Mouse (Mus musculus): Measurements from ENCODE around the gene Cyp8b1. TPM values are rescaled to one million over a fixed set of nuclear protein-coding genes. Genes with fewer than 3 reads are reported as not detected.

Cyp8b1 gene
- polyA plus RNA-seq, 1 experiment from 2014 or later, result not detected

DNA sequence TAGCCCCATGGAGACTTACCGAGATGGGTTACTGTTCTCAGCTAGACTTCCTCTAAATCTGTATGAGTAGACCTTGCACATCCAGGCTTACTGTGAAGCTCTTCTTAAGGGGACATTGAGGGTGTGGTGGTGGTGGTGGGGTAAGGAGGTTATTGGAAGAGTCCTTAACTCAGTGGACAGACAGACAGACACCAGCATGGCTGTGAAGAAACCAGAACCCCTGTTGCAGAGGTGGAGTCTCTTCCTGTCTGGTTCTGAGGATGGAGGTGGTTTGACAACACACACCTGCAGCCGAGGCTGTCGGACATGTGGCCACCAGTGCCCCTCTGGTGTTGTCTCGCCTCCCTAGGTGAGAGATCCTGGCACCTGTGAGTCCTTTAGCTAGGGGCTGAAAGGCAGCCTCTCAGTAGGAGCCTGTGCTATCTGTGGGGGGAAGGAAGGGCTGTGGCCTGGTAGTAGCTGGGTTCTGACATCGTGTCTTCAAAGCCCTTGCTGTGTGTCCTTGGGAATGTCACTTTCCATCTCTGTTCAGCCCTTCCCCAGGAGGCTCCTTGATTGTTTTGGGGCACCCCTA is 15.7 kb downstream of the Cyp8b1 start:
- no peak overlapping the region for H3K9ac ChIP-seq

DNA sequence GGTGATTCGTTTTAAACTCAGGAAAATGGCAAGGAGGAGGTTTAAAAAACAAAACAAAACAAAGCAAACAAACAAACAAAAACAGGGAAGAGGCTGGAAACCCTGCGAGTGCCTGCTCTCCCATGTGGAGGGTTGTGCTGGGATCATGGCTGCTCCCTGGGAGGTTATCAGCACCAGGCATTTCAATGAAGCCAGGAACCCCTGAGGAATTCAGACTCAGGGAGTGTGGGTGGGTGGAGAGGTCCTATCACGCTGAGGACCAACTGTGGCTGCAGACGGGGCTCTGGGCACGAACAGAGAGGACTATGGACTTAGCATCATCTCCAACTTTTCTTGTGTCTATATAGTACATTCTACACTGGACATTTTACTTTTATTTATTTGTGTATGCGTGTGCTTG is 16.8 kb downstream of the Cyp8b1 start:
- no peak overlapping the region for H3K4me3 ChIP-seq
- H3K27me3 ChIP-seq, result no peaks in the 10 kb centered on the region
- H3K4me1 ChIP-seq (replicated peaks), result no peaks in the 10 kb centered on the region
- WGBS, result 74% methylated on average over 6 of the region's 6 CpGs
- no peaks in the 10 kb centered on the region for H3K36me3 ChIP-seq
- H3K9me3 ChIP-seq, result no peaks in the 10 kb centered on the region
- H3K4me2 ChIP-seq, result no peak overlapping the region
- no peak for ATAC-seq (ENCODE audit: low FRiP score, low read depth)
- no peak overlapping the region for H3K27ac ChIP-seq (replicated peaks)
- H3K9ac ChIP-seq, result no peak overlapping the region

More for the DNA sequence above, 15.7 kb downstream of the Cyp8b1 start:
- no peak overlapping the region for H3K4me2 ChIP-seq
- no peak overlapping the region for H3K27ac ChIP-seq (replicated peaks)
- 85% methylated on average over 5 of the region's 5 CpGs for WGBS
- H3K9me3 ChIP-seq, result no peaks in the 10 kb centered on the region
- no peak for ATAC-seq (ENCODE audit: low FRiP score, low read depth)
- no peak overlapping the region for H3K4me3 ChIP-seq
- H3K36me3 ChIP-seq, result no peaks in the 10 kb centered on the region
- no peaks in the 10 kb centered on the region for H3K27me3 ChIP-seq
- H3K4me1 ChIP-seq (replicated peaks), result no peaks in the 10 kb centered on the region

DNA sequence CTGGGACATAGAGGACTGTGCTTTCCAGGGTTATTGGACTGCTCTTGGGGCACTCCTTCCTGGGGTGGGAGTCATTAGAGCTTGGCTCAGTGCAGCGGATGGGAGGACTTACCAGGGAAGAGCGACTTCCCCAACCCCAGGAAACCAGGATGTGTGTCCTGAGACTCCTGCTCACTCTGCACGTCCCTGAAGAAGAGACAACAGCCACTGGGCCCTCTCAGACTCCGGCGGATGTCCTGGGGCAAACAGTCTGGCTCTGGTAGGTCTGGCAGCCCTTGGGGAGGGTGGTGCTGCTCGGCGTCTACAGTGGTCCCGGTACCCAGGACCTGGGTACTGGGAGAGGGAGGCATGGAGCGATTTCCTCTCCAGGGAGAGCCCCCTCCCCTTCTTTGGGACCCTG is 17.9 kb downstream of the Cyp8b1 start, which contains the start of gene Ackr2:
Gene Ackr2, plus strand, starts transcription at position 111 of the 400 bp plus-strand sequence.
- H3K36me3 ChIP-seq, result no peaks in the 10 kb centered on the region
- no peaks in the 10 kb centered on the region for H3K9me3 ChIP-seq
- ATAC-seq (ENCODE audit: low FRiP score, low read depth), result no peak

DNA sequence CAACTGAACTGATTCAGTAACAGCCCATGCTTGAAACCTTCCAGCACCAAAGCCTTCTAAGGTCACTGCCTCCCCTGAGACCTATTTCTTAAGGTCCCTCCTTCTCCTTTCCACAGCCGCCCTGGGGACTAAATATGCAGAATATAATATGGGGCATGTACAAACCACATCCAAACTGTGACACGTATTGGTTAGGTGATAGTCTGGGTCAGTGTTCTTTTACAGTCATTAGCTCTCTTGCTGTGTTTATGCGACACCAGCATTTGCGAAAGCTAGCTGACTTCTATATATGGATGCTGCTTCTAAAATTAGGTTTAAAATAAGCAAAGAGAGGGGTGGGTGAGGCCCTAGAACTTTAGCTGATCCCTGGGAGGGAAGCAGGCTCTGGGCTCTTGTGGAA is 19.3 kb downstream of the Cyp8b1 start:
- no peaks in the 10 kb centered on the region for H3K27me3 ChIP-seq
- no peaks in the 10 kb centered on the region for H3K9me3 ChIP-seq
- H3K9ac ChIP-seq, result no peak overlapping the region
- no peaks in the 10 kb centered on the region for H3K4me1 ChIP-seq (replicated peaks)
- no peak overlapping the region for H3K4me2 ChIP-seq
- H3K4me3 ChIP-seq, result no peak overlapping the region
- H3K27ac ChIP-seq (replicated peaks), result no peak overlapping the region
- WGBS, result 81% methylated on average over 4 of the region's 4 CpGs
- ATAC-seq (ENCODE audit: low FRiP score, low read depth), result no peak
- no peaks in the 10 kb centered on the region for H3K36me3 ChIP-seq

More for the DNA sequence above, 17.9 kb downstream of the Cyp8b1 start, which contains the start of gene Ackr2:
- Histone ChIP-seq H3K4me3 (no peak within 1 kb of the TSS), H3K27me3 (no peaks in the 10 kb centered on the region), H3K27ac (replicated peaks) (no peak within 1 kb of the TSS), H3K4me2 (no peak within 1 kb of the TSS), H3K4me1 (replicated peaks) (no peaks in the 10 kb centered on the region), H3K9ac (no peak within 1 kb of the TSS)
- 78% methylated on average over 9 of the region's 9 CpGs for WGBS

DNA sequence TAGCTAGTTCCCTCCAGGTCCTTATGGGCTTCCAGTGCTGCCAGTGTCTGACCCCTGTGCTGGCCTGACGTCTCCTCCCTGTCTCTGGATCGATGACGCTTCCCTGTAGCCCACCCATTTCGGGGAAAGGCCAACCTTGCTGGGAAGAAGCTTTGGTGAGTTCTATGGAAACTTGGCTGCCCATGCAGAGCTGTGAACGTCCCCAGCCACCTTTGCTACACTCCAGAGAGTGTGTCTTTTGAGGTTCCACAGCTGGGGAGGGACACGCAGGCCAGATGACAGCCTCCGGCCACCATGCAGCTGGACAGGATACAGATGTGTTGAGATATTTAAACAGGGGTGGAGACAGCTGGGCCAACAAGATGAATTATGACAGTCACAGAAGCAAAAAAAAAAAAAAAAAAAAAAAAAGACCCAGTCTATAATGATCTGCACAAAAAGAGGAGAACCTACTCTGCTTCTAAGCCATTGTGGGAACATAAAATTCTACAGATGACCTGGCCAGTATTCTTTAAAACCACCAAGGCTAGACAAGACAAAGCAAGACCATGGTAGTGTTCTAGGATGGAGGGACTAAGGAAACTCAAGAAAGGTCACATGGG is 20.6 kb downstream of the Cyp8b1 start:
- H3K36me3 ChIP-seq, result no peaks in the 10 kb centered on the region
- no peak for ATAC-seq (ENCODE audit: low FRiP score, low read depth)
- H3K4me3 ChIP-seq, result no peak overlapping the region
- no peak overlapping the region for H3K4me2 ChIP-seq
- no peaks in the 10 kb centered on the region for H3K4me1 ChIP-seq (replicated peaks)
- no peaks in the 10 kb centered on the region for H3K9me3 ChIP-seq
- H3K9ac ChIP-seq, result no peak overlapping the region
- WGBS, result 80% methylated on average over 7 of the region's 7 CpGs
- no peaks in the 10 kb centered on the region for H3K27me3 ChIP-seq
- no peak overlapping the region for H3K27ac ChIP-seq (replicated peaks)

- 88% methylated on average over 7 of the region's 7 CpGs for WGBS
- ATAC-seq (ENCODE audit: low FRiP score, low read depth), result no peak
These were observed 21.7 kb downstream of the Cyp8b1 start for GRCm38 (mm10) chr9:121894447-121894846.

DNA sequence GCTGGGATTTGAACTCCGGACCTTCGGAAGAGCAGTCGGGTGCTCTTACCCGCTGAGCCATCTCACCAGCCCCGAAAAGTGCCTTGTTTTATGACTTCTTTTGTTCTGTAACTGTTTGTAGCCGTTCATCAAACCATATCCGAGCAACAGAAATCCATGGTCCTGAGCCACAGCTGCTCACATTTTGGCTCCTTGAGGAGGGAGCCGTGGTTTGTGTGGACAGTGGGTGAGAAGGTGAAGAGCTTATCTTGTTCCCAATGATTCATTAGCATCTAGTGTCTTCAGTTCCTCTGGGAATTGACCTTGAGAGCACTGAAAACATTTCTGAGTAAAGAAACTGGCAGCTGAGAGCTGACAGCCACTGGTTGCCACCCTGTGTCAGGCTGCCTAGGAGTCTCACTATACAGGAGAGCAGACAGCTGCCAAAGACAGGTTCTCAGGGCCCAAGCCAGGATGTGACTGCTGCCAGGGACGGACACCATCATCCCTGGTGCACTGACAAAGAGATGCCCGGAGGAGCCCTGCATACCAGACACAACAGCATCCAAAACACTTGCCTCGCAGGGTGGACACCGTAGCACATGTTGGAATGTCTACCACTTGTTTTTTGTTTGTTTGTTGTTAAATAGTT is 23.9 kb downstream of the Cyp8b1 start:
- ATAC-seq (ENCODE audit: low FRiP score, low read depth), result no peak
- Histone ChIP-seq H3K36me3 (no peaks in the 10 kb centered on the region), H3K9me3 (no peaks in the 10 kb centered on the region), H3K27ac (replicated peaks) (no peak overlapping the region), H3K4me2 (no peak overlapping the region), H3K27me3 (no peaks in the 10 kb centered on the region), H3K4me3 (no peak overlapping the region), H3K9ac (no peak overlapping the region), H3K4me1 (replicated peaks) (no peaks in the 10 kb centered on the region)
- WGBS, result 86% methylated on average over 12 of the region's 12 CpGs

More at GRCm38 (mm10) chr9:121894447-121894846, 21.7 kb downstream of the Cyp8b1 start:
- Histone ChIP-seq H3K27ac (replicated peaks) (no peak overlapping the region), H3K36me3 (no peaks in the 10 kb centered on the region), H3K4me3 (no peak overlapping the region), H3K4me1 (replicated peaks) (no peaks in the 10 kb centered on the region), H3K27me3 (no peaks in the 10 kb centered on the region), H3K9ac (no peak overlapping the region), H3K9me3 (no peaks in the 10 kb centered on the region), H3K4me2 (no peak overlapping the region)

GRCm38 (mm10) chr9:121891301-121891700 is 24.8 kb downstream of the Cyp8b1 start:
- Histone ChIP-seq H3K4me3 (no peak overlapping the region), H3K9me3 (no peaks in the 10 kb centered on the region), H3K27ac (replicated peaks) (no peak overlapping the region), H3K9ac (no peak overlapping the region), H3K36me3 (no peaks in the 10 kb centered on the region), H3K4me1 (replicated peaks) (no peaks in the 10 kb centered on the region), H3K27me3 (no peaks in the 10 kb centered on the region), H3K4me2 (no peak overlapping the region)
- 93% methylated on average over 9 of the region's 9 CpGs for WGBS
- no peak for ATAC-seq (ENCODE audit: low FRiP score, low read depth)

DNA sequence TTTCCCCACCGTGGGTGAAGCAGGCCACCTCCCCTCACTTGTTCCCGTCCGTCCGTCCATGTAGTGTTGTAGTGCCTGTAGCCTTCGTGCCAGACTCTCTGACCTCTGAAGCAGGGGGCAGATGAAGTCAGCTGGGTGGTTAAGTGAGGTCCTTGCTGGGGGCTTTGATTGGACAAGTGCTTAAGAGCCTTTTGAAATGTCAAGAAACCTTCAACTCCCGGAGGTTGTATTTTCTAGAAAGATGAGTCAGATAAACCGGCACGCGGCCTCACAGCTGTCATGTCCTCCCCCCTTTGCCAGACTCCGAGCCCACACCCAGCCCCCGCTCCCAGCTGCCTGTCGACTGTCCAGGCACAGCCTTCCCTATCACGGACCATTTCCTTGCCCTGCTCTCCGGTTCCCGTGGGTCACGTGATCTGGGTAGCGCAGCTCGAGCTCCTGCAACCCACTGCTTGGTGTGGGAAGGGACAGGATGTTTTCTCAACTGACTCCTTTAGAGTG is 25.6 kb downstream of the Cyp8b1 start:
- no peaks in the 10 kb centered on the region for H3K36me3 ChIP-seq
- H3K4me3 ChIP-seq, result no peak overlapping the region
- no peak overlapping the region for H3K9ac ChIP-seq
- no peak overlapping the region for H3K27ac ChIP-seq (replicated peaks)
- H3K4me2 ChIP-seq, result peak overlapping the region; percentile 15; the same call in 1 of the 2 replicates
- 33% methylated on average over 18 of the region's 18 CpGs for WGBS
- no peaks in the 10 kb centered on the region for H3K27me3 ChIP-seq
- H3K4me1 ChIP-seq (replicated peaks), result no peaks in the 10 kb centered on the region
- no peak for ATAC-seq (ENCODE audit: low FRiP score, low read depth)
- no peaks in the 10 kb centered on the region for H3K9me3 ChIP-seq

DNA sequence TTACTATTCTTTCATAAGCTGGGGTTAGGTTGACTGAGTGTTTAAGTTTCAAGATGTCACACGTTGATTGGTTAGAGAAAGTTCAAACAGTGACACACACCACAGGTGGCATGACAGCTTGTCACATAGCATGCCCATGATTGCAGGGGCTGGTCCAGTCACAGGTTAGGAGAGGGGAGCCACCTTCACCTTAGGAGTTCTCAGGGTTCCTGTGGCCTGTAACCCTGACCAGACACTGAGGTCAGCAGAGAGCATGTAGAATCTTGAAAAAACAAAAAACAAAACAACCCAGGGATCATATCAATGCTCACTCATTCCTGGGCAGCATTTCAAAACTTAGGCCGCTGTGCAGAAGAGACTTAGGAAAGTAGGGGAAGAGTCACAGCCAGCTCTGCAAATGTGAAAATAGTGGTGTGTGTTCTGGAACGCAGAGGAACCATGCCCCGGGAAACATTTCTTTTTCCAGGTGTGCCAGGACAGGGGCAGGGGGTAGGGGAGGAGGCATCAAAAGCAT is 26.1 kb downstream of the Cyp8b1 start:
- no peaks in the 10 kb centered on the region for H3K9me3 ChIP-seq
- no peaks in the 10 kb centered on the region for H3K4me1 ChIP-seq (replicated peaks)
- H3K4me2 ChIP-seq, result no peak overlapping the region
- no peak overlapping the region for H3K4me3 ChIP-seq
- no peak for ATAC-seq (ENCODE audit: low FRiP score, low read depth)
- WGBS, result 83% methylated on average over 4 of the region's 4 CpGs
- H3K27ac ChIP-seq (replicated peaks), result no peak overlapping the region
- no peaks in the 10 kb centered on the region for H3K36me3 ChIP-seq
- H3K9ac ChIP-seq, result no peak overlapping the region
- H3K27me3 ChIP-seq, result no peaks in the 10 kb centered on the region

DNA sequence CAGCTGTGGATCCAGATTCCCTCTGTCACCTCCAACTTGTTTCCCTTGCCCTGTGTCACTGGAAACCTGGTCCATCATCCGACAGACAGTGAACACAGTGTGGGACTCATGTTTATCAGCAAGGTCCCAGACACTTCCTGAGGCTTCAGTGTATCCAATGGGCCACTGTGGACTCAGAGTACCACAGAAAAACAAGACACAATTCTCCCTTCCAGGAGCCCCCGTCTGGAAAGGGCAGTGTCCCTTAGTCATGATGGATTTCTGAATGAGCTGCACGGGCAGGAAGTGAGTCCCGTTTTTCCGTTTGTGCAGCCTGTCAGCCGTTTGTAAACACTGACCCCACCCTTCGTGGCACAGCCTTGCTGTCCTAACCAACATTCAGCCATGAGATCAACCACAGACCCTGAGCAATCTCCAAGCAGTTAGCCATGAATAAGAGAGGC is 34.1 kb downstream of the Cyp8b1 start:
- Histone ChIP-seq H3K4me2 (no peak overlapping the region), H3K36me3 (no peaks in the 10 kb centered on the region), H3K4me3 (no peak overlapping the region), H3K9me3 (no peaks in the 10 kb centered on the region), H3K27ac (replicated peaks) (no peak overlapping the region), H3K27me3 (0 out of 2 replicates have a peak, but pooled peaks cover 3% of the 10 kb centered on the region), H3K9ac (no peak overlapping the region), H3K4me1 (replicated peaks) (no peaks in the 10 kb centered on the region)
- WGBS, result 78% methylated on average over 7 of the region's 7 CpGs
- ATAC-seq (ENCODE audit: low FRiP score, low read depth), result no peak

- Histone ChIP-seq H3K9ac (no peak overlapping the region), H3K4me2 (no peak overlapping the region), H3K4me1 (replicated peaks) (no peaks in the 10 kb centered on the region), H3K4me3 (no peak overlapping the region), H3K9me3 (no peaks in the 10 kb centered on the region), H3K27ac (replicated peaks) (no peak overlapping the region), H3K36me3 (no peaks in the 10 kb centered on the region), H3K27me3 (0 out of 2 replicates have a peak, but pooled peaks cover 3% of the 10 kb centered on the region)
- 78% methylated on average over 6 of the region's 6 CpGs for WGBS
- ATAC-seq (ENCODE audit: low FRiP score, low read depth), result no peak
These were observed 34.8 kb downstream of the Cyp8b1 start for GRCm38 (mm10) chr9:121881301-121881700.
